Mouse (Mus musculus): ENCODE measurements at regions not wholly inside any gene's neighbourhood (a gene's known extent, or its start where the extent isn't known, plus 50 kb on each side); places are given as distances from the start of the nearest gene placed in this dataset.

DNA sequence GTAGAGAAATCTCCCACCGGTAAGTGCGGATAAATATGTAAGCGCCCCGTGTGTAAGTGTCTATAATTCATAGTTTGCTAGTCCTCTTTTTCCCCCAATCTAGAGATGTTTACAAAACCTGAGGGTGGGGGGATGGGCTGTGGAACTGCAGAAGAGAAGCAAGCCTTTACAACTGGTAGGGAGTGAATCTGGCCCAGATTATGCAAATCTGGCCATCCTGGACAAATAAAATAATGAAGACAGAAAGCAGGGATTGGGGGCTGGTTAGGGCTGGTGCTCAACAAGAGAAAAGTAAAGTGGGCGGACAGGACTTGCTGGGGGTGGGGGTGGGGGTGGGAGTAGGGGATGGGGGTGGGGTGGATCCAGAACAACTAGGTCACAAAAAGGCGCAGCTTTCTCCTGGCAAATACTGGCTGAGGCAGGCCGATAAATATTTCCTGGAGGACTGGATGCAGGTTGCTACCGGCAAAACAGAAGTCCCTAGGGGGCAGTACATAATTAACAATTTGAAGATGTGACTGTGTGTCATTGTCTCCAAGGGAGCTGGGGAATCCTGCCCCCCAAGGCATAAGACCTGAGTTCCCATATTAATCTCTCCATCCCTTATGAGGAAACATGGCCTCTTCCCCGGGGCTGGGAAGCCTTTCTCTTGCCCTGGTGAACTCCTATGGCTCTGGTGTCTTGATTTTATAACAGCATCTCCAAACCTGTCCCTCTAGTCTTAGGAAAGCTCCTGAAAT, 162.1 kb downstream of the Cdca7 start:
- H3K9me3 ChIP-seq (replicated peaks; ENCODE audit: low read length): peaks cover 2% of the 10 kb centered on the region
- no peaks in the 10 kb centered on the region for H3K4me1 ChIP-seq (ENCODE audit: control insufficient read depth in 1 of 2, insufficient read depth in 2 of 2)
- H3K9ac ChIP-seq (ENCODE audit: insufficient read depth, low read depth): no peak overlapping the region
- H3K27ac ChIP-seq (ENCODE audit: insufficient read depth, low read depth): no peak overlapping the region
- no peak overlapping the region for H3K4me3 ChIP-seq (replicated peaks in 1 of 3; ENCODE audit: low read depth in 2 of 3, low read length in 2 of 3, poor library complexity in 1 of 3)
- dilution Hi-C loops (cut with MboI; ENCODE audit: extremely low pct_ligation_motif_present, extremely low pct_unique_long_range_greater_than_20kb, low sequenced_read_pairs) (no loop called here), in situ Hi-C loops (cut with MboI; ENCODE audit: low pct_ligation_motif_present, low pct_unique_long_range_greater_than_20kb, low sequenced_read_pairs) (loop anchor here (25.0 kb wide), 1 partner anchor 649 kb away; no protein-coding TSS in a partner anchor)
- H3K79me2 ChIP-seq (replicated peaks; ENCODE audit: control insufficient read depth, extremely low read depth, insufficient read depth, poor library complexity, severe bottlenecking): no peaks in the 10 kb centered on the region
- no peak overlapping the region for H3K4me2 ChIP-seq (ENCODE audit: insufficient read depth, low read depth, poor library complexity, severe bottlenecking)
- DNase-seq (ENCODE audit: extremely low read depth): no peak
- H3K27me3 ChIP-seq (replicated peaks): peaks cover 2% of the 10 kb centered on the region
- peak; percentile 38 for TF ChIP-seq RAD21 (IDR thresholded peaks at IDR 0.05; ENCODE audit: low read depth, low read length)
- no peak for TF ChIP-seq SMC3 (IDR thresholded peaks at IDR 0.05; ENCODE audit: low read depth, low read length)
- no peak for TF ChIP-seq EP300 (IDR thresholded peaks at IDR 0.05; ENCODE audit: low read length)
- no peak for TF ChIP-seq TBP (conservative IDR thresholded peaks at IDR 0.05; ENCODE audit: low read depth, low read length)
- TF ChIP-seq NELFE (IDR thresholded peaks at IDR 0.05; ENCODE audit: low read depth, low read length): no peak
- peak in 1 of 2 experiments; percentile 44; a peak in 2 of 4 replicates for TF ChIP-seq CTCF (conservative IDR thresholded peaks at IDR 0.05 in 1 of 2, IDR thresholded peaks at IDR 0.05 in 1 of 2; ENCODE audit: low read depth in 2 of 2, low read length in 2 of 2)
- no peak for TF ChIP-seq IRF4 (IDR thresholded peaks at IDR 0.05; ENCODE audit: low read depth, low read length)
- TF ChIP-seq POLR2AphosphoS2 (IDR thresholded peaks at IDR 0.05; ENCODE audit: low read depth, low read length): no peak
- TF ChIP-seq ETS1 (conservative IDR thresholded peaks at IDR 0.05; ENCODE audit: low read depth, low read length): no peak
- no peaks in the 10 kb centered on the region for H3K36me3 ChIP-seq (replicated peaks in 1 of 2; ENCODE audit: control insufficient read depth in 1 of 2, insufficient read depth in 1 of 2, low read length in 1 of 2)

GRCm38 (mm10) chr2:72639022-72639421, 163.1 kb downstream of the Cdca7 start:
- H3K27ac ChIP-seq (ENCODE audit: insufficient read depth, low read depth): no peak overlapping the region
- no peak overlapping the region for H3K4me3 ChIP-seq (replicated peaks in 1 of 3; ENCODE audit: low read depth in 2 of 3, low read length in 2 of 3, poor library complexity in 1 of 3)
- dilution Hi-C loops (cut with MboI; ENCODE audit: extremely low pct_ligation_motif_present, extremely low pct_unique_long_range_greater_than_20kb, low sequenced_read_pairs): no loop called here
- TF ChIP-seq MAFK (IDR thresholded peaks at IDR 0.05; ENCODE audit: insufficient replicate concordance, low read length) (no peak), ELF1 (IDR thresholded peaks at IDR 0.05; ENCODE audit: low read depth, low read length) (no peak), CHD2 (IDR thresholded peaks at IDR 0.05; ENCODE audit: low read length) (no peak), E2F4 (IDR thresholded peaks at IDR 0.05; ENCODE audit: insufficient replicate concordance, low read depth, low read length) (no peak), IRF4 (IDR thresholded peaks at IDR 0.05; ENCODE audit: low read depth, low read length) (no peak), NELFE (IDR thresholded peaks at IDR 0.05; ENCODE audit: low read depth, low read length) (no peak), JUND (conservative IDR thresholded peaks at IDR 0.05; ENCODE audit: low read depth, low read length) (no peak), POLR2AphosphoS2 (IDR thresholded peaks at IDR 0.05; ENCODE audit: low read depth, low read length) (no peak), USF2 (conservative IDR thresholded peaks at IDR 0.05; ENCODE audit: low read depth, low read length) (no peak), TBP (conservative IDR thresholded peaks at IDR 0.05; ENCODE audit: low read depth, low read length) (no peak), UBTF (IDR thresholded peaks at IDR 0.05; ENCODE audit: low read depth, low read length) (no peak), CTCF (conservative IDR thresholded peaks at IDR 0.05 in 1 of 2, IDR thresholded peaks at IDR 0.05 in 1 of 2; ENCODE audit: low read depth in 2 of 2, low read length in 2 of 2) (no peak), RCOR1 (conservative IDR thresholded peaks at IDR 0.05; ENCODE audit: low read depth, low read length) (no peak), NRF1 (IDR thresholded peaks at IDR 0.05; ENCODE audit: low read depth, low read length) (no peak), MEF2A (IDR thresholded peaks at IDR 0.05; ENCODE audit: borderline replicate concordance, low read depth, low read length) (no peak), ZKSCAN1 (IDR thresholded peaks at IDR 0.05; ENCODE audit: borderline replicate concordance, low read depth, low read length) (no peak), KAT2A (IDR thresholded peaks at IDR 0.05; ENCODE audit: insufficient replicate concordance, low read length) (no peak), USF1 (IDR thresholded peaks at IDR 0.05; ENCODE audit: low read depth, low read length) (no peak), RAD21 (IDR thresholded peaks at IDR 0.05; ENCODE audit: low read depth, low read length) (no peak), ETS1 (conservative IDR thresholded peaks at IDR 0.05; ENCODE audit: low read depth, low read length) (no peak)
- no peaks in the 10 kb centered on the region for H3K79me2 ChIP-seq (replicated peaks; ENCODE audit: control insufficient read depth, extremely low read depth, insufficient read depth, poor library complexity, severe bottlenecking)
- H3K4me2 ChIP-seq (ENCODE audit: insufficient read depth, low read depth, poor library complexity, severe bottlenecking): no peak overlapping the region
- in situ Hi-C loops (cut with MboI; ENCODE audit: low pct_ligation_motif_present, low pct_unique_long_range_greater_than_20kb, low sequenced_read_pairs): loop anchor here (25.0 kb wide), 1 partner anchor 648 kb away; no protein-coding TSS in a partner anchor
- H3K36me3 ChIP-seq (replicated peaks in 1 of 2; ENCODE audit: control insufficient read depth in 1 of 2, insufficient read depth in 1 of 2, low read length in 1 of 2): no peaks in the 10 kb centered on the region
- no peak for DNase-seq (ENCODE audit: extremely low read depth)
- H3K4me1 ChIP-seq (ENCODE audit: control insufficient read depth in 1 of 2, insufficient read depth in 2 of 2): no peaks in the 10 kb centered on the region
- H3K9ac ChIP-seq (ENCODE audit: insufficient read depth, low read depth): no peak overlapping the region
- H3K27me3 ChIP-seq (replicated peaks): peaks cover 2% of the 10 kb centered on the region
- peaks cover 2% of the 10 kb centered on the region for H3K9me3 ChIP-seq (replicated peaks; ENCODE audit: low read length)
